14 mouse cellular contexts compared by ENCODE assay signal in genomic region chr7:49371972-49372371, GRCm38 (mm10).
"Had no signal": no experiment of that assay in that cellular context is flagged by ENCODE, and none has a peak within 500 bp of the region (broad histone marks: within the 10 kb centered on the region; RNA-seq: fewer than 3 reads in every experiment).

No protein-coding gene starts in this region.

- ATAC-seq: midbrain, embryonic 16.5 days had no signal

- DNase-seq: lung, adult 18-20 months; lung, embryonic 14.5 days; lung, postnatal 10 days; lung, postnatal 4 days; midbrain, embryonic 14.5 days; right cerebral cortex, postnatal 14 days; thymus, adult 2 months; thymus, postnatal 25 days; thymus, postnatal 4 days had no signal

- H3K27me3 ChIP-seq: neural tube, embryonic 12.5 days; stomach, embryonic 15.5 days had no signal

- H3K36me3 ChIP-seq: midbrain, embryonic 10.5 days; midbrain, embryonic 12.5 days; neural tube, embryonic 12.5 days; stomach, embryonic 15.5 days had no signal

- H3K9me3 ChIP-seq: midbrain, embryonic 10.5 days; midbrain, embryonic 12.5 days; neural tube, embryonic 12.5 days; stomach, embryonic 15.5 days had no signal

- H3K4me3 ChIP-seq: midbrain, embryonic 10.5 days; midbrain, embryonic 12.5 days; neural tube, embryonic 12.5 days; stomach, embryonic 15.5 days had no signal
